Mouse (Mus musculus) lung, embryonic 15.5 days (tissue): ENCODE results near the gene Zfp358. TPM values are rescaled to one million over a fixed set of nuclear protein-coding genes. Genes with fewer than 3 reads are reported as not detected.
A peak's percentile ranks its signal among the peaks of the same experiment; 100 is the strongest.

ENCODE experiments used
- ATAC-seq: fragments of 200-750 bp; cut with Nextera tagmentation; 2 replicates; pipeline ENCODE4 v1.8.0; 2017; ENCODE audit warnings: moderate number of reproducible peaks, borderline replicate concordance; ENCODE audit not compliant: low FRiP score, low TSS enrichment; ENCODE audit errors: extremely low read depth
- H3K27ac ChIP-seq: fragments of 300-500 bp; sonication (generic); 2 replicates; pipeline ENCODE4 v1.5.1; 2015; ENCODE audit warnings: moderate library complexity, mild to moderate bottlenecking, inconsistent platforms
- H3K27me3 ChIP-seq: fragments of 300-500 bp; sonication (generic); 2 replicates; pipeline ENCODE4 v1.6.1; 2015; ENCODE audit warnings: inconsistent platforms
- H3K36me3 ChIP-seq: fragments of 300-500 bp; sonication (generic); 2 replicates; pipeline ENCODE4 v1.6.1; 2015; ENCODE audit warnings: inconsistent platforms
- H3K4me1 ChIP-seq: fragments of 300-500 bp; sonication (generic); 2 replicates; pipeline ENCODE4 v1.6.1; 2015; ENCODE audit warnings: inconsistent platforms
- H3K4me2 ChIP-seq: fragments of 300-500 bp; sonication (generic); 2 replicates; pipeline ENCODE4 v1.6.1; 2015; ENCODE audit warnings: inconsistent platforms, mild to moderate bottlenecking, moderate library complexity
- H3K4me3 ChIP-seq: fragments of 300-500 bp; sonication (generic); 2 replicates; pipeline ENCODE4 v1.5.1; 2015; ENCODE audit warnings: mild to moderate bottlenecking, inconsistent platforms
- H3K9ac ChIP-seq: fragments of 300-500 bp; sonication (generic); 2 replicates; pipeline ENCODE4 v1.6.1; 2015; ENCODE audit warnings: inconsistent platforms
- H3K9me3 ChIP-seq: fragments of 300-500 bp; sonication (generic); 2 replicates; pipeline ENCODE4 v1.6.1; 2016; ENCODE audit warnings: inconsistent platforms
- WGBS: fragments of 180-500 bp; shearing (Covaris S2); methylation state at CpG from one replicate; pipeline ENCODE4 v1.1.7; 2015; 5-methylcytosine and 5-hydroxymethylcytosine counted together
- polyA plus RNA-seq: library from polyadenylated mRNA; unstranded; fragments of >200 nt; fragmentation: Nextera tagmentation; extraction: Ambion mirVana; gene quantifications from 2 replicates; pipeline ENCODE4 v1.2.1, GENCODE M21; 2015

Gene Zfp358
- polyA plus RNA-seq, 1 experiment from 2014 or later, result 45.2 TPM

- H3K27ac ChIP-seq, result no peak overlapping the region
- no peaks in the 10 kb centered on the region for H3K9me3 ChIP-seq
- H3K27me3 ChIP-seq, result peaks cover 8% of the 10 kb centered on the region; the same call in 1 of the 2 replicates
- no peak; the same call in 1 of the 2 replicates for ATAC-seq
- WGBS, result 25% methylated on average over 37 of the region's 37 CpGs
- peak overlapping the region; percentile 17; the same call in 1 of the 2 replicates for H3K4me3 ChIP-seq
- H3K4me2 ChIP-seq, result peak overlapping the region; percentile 52
- peaks cover 5% of the 10 kb centered on the region; the same call in 1 of the 2 replicates for H3K4me1 ChIP-seq
- no peak overlapping the region for H3K9ac ChIP-seq
- no peaks in the 10 kb centered on the region for H3K36me3 ChIP-seq
These were observed 17.1 kb upstream of the Zfp358 start for GRCm38 (mm10) chr8:3475715-3476429.

GRCm38 (mm10) chr8:3480221-3480785 is 12.6 kb upstream of the Zfp358 start:
- H3K27ac ChIP-seq, result no peak overlapping the region
- H3K36me3 ChIP-seq, result no peaks in the 10 kb centered on the region
- no peak overlapping the region for H3K9ac ChIP-seq
- no peak overlapping the region for H3K4me3 ChIP-seq
- H3K4me2 ChIP-seq, result no peak overlapping the region
- no peaks in the 10 kb centered on the region for H3K9me3 ChIP-seq
- no peak for ATAC-seq
- WGBS, result 59% methylated on average over 4 of the region's 4 CpGs
- H3K4me1 ChIP-seq, result peaks cover 11% of the 10 kb centered on the region; the same call in 1 of the 2 replicates
- peaks cover 8% of the 10 kb centered on the region; the same call in 1 of the 2 replicates for H3K27me3 ChIP-seq

- H3K4me2 ChIP-seq, result no peak overlapping the region
- H3K4me3 ChIP-seq, result no peak overlapping the region
- no peaks in the 10 kb centered on the region for H3K27me3 ChIP-seq
- H3K9ac ChIP-seq, result no peak overlapping the region
- no peak overlapping the region for H3K27ac ChIP-seq
- no peak for ATAC-seq
- 0 out of 2 replicates have a peak, but pooled peaks cover 5% of the 10 kb centered on the region for H3K4me1 ChIP-seq
- H3K9me3 ChIP-seq, result no peaks in the 10 kb centered on the region
- H3K36me3 ChIP-seq, result no peaks in the 10 kb centered on the region
- 56% methylated on average over 5 of the region's 5 CpGs for WGBS
These were observed 11.3 kb upstream of the Zfp358 start for GRCm38 (mm10) chr8:3481605-3482004.

- Histone ChIP-seq H3K4me3 (no peak overlapping the region), H3K36me3 (no peaks in the 10 kb centered on the region), H3K9ac (no peak overlapping the region), H3K9me3 (no peaks in the 10 kb centered on the region), H3K4me1 (0 out of 2 replicates have a peak, but pooled peaks cover 5% of the 10 kb centered on the region), H3K27ac (no peak overlapping the region), H3K4me2 (no peak overlapping the region), H3K27me3 (no peaks in the 10 kb centered on the region)
- 77% methylated on average over 22 of the region's 22 CpGs for WGBS
- no peak for ATAC-seq
These were observed 10.6 kb upstream of the Zfp358 start for GRCm38 (mm10) chr8:3482240-3482740.

- no peaks in the 10 kb centered on the region for H3K9me3 ChIP-seq
- WGBS, result 48% methylated on average over 7 of the region's 7 CpGs
- H3K36me3 ChIP-seq, result no peaks in the 10 kb centered on the region
- H3K27me3 ChIP-seq, result no peaks in the 10 kb centered on the region
- H3K4me3 ChIP-seq, result no peak overlapping the region
- no peak overlapping the region for H3K27ac ChIP-seq
- ATAC-seq, result no peak
- no peak overlapping the region for H3K4me2 ChIP-seq
- H3K4me1 ChIP-seq, result 0 out of 2 replicates have a peak, but pooled peaks cover 5% of the 10 kb centered on the region
- no peak overlapping the region for H3K9ac ChIP-seq
These were observed 9.4 kb upstream of the Zfp358 start for GRCm38 (mm10) chr8:3483546-3483945.

GRCm38 (mm10) chr8:3485192-3485591 is 7.7 kb upstream of the Zfp358 start:
- Histone ChIP-seq H3K4me1 (0 out of 2 replicates have a peak, but pooled peaks cover 5% of the 10 kb centered on the region), H3K9me3 (no peaks in the 10 kb centered on the region), H3K4me2 (no peak overlapping the region), H3K27ac (no peak overlapping the region), H3K9ac (no peak overlapping the region), H3K4me3 (no peak overlapping the region), H3K36me3 (no peaks in the 10 kb centered on the region), H3K27me3 (no peaks in the 10 kb centered on the region)
- ATAC-seq, result 0 out of 2 replicates have a peak, but pooled peaks have one; percentile 43
- WGBS, result 24% methylated on average over 5 of the region's 5 CpGs

- peak overlapping the region; percentile 66 for H3K4me2 ChIP-seq
- peaks cover 34% of the 10 kb centered on the region for H3K36me3 ChIP-seq
- ATAC-seq, result no peak
- no peaks in the 10 kb centered on the region for H3K27me3 ChIP-seq
- peak overlapping the region; percentile 95 for H3K4me3 ChIP-seq
- peaks cover 7% of the 10 kb centered on the region for H3K4me1 ChIP-seq
- 28% methylated on average over 6 of the region's 6 CpGs for WGBS
- H3K9ac ChIP-seq, result peak overlapping the region; percentile 100
- peak overlapping the region; percentile 82 for H3K27ac ChIP-seq
- no peaks in the 10 kb centered on the region for H3K9me3 ChIP-seq
These were observed 889 bp downstream of the Zfp358 start for GRCm38 (mm10) chr8:3493845-3494208.

- no peaks in the 10 kb centered on the region for H3K27me3 ChIP-seq
- no peak overlapping the region for H3K9ac ChIP-seq
- no peak overlapping the region for H3K4me3 ChIP-seq
- peaks cover 34% of the 10 kb centered on the region for H3K36me3 ChIP-seq
- peaks cover 14% of the 10 kb centered on the region for H3K4me1 ChIP-seq
- 96% methylated on average over 44 of the region's 44 CpGs for WGBS
- H3K9me3 ChIP-seq, result no peaks in the 10 kb centered on the region
- H3K27ac ChIP-seq, result no peak overlapping the region
- ATAC-seq, result no peak
- H3K4me2 ChIP-seq, result no peak overlapping the region
These were observed 2.9 kb downstream of the Zfp358 start for GRCm38 (mm10) chr8:3495578-3496427.

- Histone ChIP-seq H3K4me2 (no peak overlapping the region), H3K4me3 (no peak overlapping the region), H3K9ac (no peak overlapping the region), H3K27ac (no peak overlapping the region), H3K36me3 (peaks cover 34% of the 10 kb centered on the region), H3K9me3 (no peaks in the 10 kb centered on the region), H3K27me3 (no peaks in the 10 kb centered on the region), H3K4me1 (peaks cover 20% of the 10 kb centered on the region)
- no peak for ATAC-seq
- WGBS, result 92% methylated on average over 15 of the region's 15 CpGs
These were observed 3.5 kb downstream of the Zfp358 start for GRCm38 (mm10) chr8:3496428-3496748.

GRCm38 (mm10) chr8:3498583-3498982 is 5.6 kb downstream of the Zfp358 start:
- WGBS, result 80% methylated on average over 3 of the region's 3 CpGs
- no peak overlapping the region for H3K27ac ChIP-seq
- H3K27me3 ChIP-seq, result no peaks in the 10 kb centered on the region
- no peak overlapping the region for H3K9ac ChIP-seq
- H3K4me1 ChIP-seq, result peaks cover 26% of the 10 kb centered on the region
- no peak for ATAC-seq
- no peaks in the 10 kb centered on the region for H3K9me3 ChIP-seq
- no peak overlapping the region for H3K4me3 ChIP-seq
- peaks cover 34% of the 10 kb centered on the region for H3K36me3 ChIP-seq
- no peak overlapping the region for H3K4me2 ChIP-seq

GRCm38 (mm10) chr8:3499751-3500150 is 6.8 kb downstream of the Zfp358 start:
- no peaks in the 10 kb centered on the region for H3K9me3 ChIP-seq
- peak overlapping the region; percentile 81 for H3K9ac ChIP-seq
- peaks cover 19% of the 10 kb centered on the region for H3K4me1 ChIP-seq
- peak overlapping the region; percentile 92 for H3K27ac ChIP-seq
- H3K4me3 ChIP-seq, result peak overlapping the region; percentile 92
- H3K4me2 ChIP-seq, result peak overlapping the region; percentile 63
- H3K27me3 ChIP-seq, result no peaks in the 10 kb centered on the region
- 4% methylated on average over 8 of the region's 8 CpGs for WGBS
- no peak for ATAC-seq
- peaks cover 29% of the 10 kb centered on the region for H3K36me3 ChIP-seq
